Mouse (Mus musculus) left cerebral cortex, adult 11 months (tissue): ENCODE data around the gene Sema4d.

Experiments used
- DNase-seq: peaks from one replicate; pipeline ENCODE4 v3.0.0; 2022; ENCODE audit warnings: low spot score

Sema4d gene

DNA sequence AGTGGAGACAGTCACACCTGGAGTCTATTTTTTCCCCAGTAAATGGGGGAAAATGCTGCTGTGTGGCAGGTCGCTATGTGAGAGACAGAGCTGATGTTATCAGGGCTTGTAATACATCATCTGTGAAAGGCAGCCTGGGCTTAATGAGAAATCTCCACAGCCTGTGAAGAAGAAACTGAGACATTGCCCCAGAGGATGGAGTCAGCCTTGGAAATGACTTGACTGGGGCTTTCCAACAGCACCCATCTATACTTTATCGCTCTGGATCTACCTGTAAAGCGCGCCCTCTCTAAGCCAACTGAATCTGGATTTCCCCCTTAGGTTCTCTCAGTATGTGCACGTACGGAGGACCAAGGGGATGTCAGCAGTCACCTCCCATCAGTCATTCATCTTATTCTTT lies 21.1 kb upstream of the Sema4d start:
- DNase-seq = no peak

GRCm38 (mm10) chr13:51813621-51814615 lies 20.4 kb upstream of the Sema4d start:
- DNase-seq = no peak

DNA sequence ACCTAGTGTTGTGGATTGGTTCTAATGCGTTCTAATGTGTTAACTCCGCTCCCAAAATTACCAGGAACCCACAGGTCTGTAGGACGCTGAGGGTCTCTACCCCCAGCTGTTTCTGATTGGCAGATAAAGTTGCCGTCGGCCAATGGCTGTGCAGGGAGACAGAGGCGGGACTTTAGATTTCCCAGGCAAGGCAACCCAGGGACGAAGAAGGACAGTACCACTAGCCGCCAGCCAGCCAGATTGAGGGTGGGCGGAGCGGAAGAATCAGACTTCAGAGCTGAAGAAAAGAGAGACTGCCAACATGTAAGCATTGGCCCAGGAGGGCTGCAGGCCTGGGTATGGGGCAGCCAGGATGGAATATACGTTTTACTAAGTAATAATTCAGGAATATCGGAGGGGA lies 14.6 kb upstream of the Sema4d start:
- no peak for DNase-seq

DNA sequence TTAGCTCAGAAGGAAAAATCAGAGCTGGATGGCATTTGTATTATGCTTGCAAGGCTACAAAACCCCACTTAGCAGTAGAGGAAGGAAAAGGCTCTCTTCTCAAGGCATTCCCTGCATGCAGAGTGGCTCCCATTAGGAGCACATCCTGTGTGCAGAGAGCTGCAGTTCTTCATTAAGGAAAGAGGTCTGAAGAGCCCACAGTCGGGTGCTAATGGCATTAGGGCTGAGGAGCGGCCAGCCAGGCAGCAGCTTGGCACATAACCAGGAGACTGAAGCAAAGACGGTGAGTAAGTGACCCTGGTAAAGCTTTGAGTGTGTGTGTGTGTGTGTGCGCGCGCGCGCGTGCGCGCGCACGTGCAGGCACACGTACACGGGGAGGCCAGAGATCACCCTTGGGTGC lies 12.7 kb upstream of the Sema4d start:
- DNase-seq = no peak

DNA sequence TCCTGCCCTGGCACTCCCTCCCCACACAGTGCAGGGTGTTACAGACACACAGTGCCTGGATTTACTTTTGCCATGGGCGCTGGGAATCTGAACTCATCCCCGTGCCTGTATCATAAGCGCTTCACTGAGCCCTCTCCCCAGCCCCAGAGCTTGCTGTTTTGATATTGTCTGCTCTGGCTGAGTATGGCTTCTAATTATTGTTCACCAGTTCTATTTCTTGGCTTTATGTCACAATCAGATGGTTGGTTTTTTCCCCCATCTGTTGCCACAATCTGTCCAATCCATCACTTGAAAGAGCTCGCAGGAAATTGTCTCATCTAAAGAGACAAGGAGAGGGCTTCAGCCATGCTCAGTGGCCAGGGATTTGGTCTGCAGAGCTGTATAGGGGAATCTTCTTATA lies 12.1 kb upstream of the Sema4d start:
- DNase-seq = no peak

DNA sequence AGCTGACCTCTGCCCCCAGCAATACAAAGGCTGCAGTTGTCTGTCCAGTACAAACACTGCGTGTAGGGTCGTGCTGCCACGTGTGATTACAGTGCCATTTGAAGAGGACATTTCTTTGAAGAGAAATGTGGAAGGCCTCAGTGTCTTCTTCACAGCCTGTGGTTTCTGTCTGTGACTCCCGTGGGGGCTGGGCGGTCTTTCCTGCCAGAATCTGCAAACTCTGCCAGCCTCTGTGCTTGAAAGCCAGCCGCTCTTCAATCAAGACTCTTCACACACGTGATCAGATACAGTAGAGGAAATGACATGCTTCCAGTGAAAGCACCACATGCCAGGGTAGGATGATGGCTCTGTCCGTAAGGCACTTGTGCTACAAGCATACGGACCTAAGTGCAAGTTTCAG lies 7.4 kb upstream of the Sema4d start:
- no peak for DNase-seq

DNA sequence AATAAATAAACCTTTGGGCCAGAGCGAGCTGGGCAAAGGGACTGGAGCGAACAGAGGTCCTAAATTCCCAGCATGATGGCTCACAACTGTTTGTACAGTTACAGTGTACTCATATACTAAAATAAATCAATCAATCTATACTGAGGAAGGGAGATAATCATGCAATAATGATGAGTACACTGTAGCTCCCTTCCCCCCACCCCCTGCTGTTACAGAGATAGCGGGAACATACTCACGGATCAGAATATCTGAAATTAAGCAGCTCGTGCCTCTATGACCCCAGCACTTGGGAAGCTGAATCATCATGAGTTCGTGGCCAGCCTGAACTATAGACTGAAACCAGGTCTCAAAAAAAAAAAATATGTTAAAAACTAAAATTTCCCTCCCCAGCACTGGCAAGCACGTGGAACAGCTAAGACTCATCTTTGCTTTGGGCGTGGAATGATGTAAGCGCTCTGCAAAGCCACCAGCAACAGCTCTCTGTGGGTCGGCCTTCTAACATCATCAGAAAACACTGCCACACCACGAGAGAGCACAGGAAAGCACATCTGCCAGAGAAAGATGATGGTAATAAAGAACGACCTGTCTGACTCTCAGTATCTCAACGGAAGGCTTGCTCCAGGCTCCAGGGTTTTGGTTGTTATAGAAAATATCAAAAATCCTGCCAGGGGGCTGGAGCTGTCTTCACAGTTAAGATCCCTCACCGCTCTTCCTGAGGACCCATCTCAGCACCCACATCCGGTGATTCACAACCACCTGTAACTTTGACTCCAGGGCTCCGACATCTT lies 6.4 kb upstream of the Sema4d start:
- DNase-seq = no peak

GRCm38 (mm10) chr13:51797899-51798746 lies 4.6 kb upstream of the Sema4d start:
- no peak for DNase-seq

DNA sequence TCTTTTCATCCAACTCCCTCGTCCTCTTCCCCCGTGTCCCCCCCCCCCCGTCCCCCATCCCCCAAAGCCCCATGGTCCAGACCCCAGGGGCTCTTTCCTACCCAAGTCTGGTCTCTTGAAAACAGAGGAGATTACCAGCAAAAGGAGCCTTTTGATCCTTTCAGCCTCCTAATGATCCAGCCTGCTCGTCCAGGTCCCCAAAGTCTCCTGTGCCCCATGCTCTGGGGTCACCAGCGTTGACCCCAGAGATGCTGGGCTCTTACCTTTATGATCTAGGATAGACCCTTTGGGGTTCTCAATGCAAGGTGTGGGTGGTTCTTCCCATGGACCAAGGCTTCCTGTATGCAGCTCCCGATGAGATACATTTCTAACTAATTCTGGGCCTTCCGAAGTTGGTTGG lies 401 bp upstream of the Sema4d start:
- no peak for DNase-seq

DNA sequence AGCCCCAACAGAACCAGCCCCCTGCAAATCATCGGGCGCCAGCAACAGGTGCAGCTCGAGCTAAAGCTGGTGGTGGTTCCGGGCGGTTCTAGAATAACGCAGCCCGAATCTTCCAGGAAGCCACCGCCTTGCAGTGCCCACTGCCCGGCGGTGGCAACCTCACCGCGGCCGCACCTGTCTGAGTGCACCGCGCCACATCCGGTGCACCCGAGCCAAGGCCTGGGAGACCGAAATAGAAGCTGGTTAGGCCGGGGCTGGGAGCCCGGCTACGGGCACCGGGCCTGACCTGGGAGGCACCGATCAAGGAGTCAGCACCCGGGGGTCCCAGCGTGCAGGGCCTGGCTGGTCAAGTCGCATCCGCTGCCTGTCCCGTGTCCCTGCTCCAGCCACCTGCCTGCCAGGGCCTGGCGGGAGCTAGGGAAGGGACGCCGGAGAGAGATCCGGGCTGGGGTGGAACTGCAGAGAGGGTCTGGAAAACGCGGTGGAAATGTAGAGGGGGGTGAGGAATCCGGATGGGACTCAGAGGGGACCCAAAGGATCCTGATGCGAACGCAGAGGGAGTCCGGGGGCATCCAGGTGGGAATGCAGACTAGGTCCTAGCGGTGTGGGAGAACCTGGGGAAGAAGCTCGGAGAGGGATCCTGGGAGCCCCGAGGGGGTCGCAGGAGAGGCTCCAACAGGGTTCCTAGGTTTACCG lies 670 bp downstream of the Sema4d start:
- DNase-seq = no peak

DNA sequence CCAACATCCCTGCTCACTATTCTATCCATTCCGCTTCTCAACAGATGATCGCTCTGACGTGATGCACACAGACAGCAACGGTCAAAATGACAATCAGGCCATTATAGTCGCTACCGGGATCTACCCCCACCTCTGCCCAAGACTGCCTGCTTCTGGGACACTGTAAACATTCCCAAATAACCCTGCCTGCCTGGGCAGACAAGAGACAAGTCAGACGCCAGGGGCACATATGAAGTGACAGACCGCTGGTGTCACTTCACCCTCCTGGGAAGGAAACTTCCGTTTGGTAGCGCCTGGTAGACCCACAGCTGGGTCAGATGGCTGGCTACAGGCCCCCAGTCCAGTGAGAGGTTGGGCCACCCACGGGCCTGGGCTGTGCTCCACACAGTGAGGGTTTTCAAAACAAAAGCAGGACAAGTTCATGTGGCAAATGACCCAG lies 1.4 kb downstream of the Sema4d start:
- no peak for DNase-seq

GRCm38 (mm10) chr13:51791604-51792003 lies 1.9 kb downstream of the Sema4d start:
- DNase-seq = no peak

DNA sequence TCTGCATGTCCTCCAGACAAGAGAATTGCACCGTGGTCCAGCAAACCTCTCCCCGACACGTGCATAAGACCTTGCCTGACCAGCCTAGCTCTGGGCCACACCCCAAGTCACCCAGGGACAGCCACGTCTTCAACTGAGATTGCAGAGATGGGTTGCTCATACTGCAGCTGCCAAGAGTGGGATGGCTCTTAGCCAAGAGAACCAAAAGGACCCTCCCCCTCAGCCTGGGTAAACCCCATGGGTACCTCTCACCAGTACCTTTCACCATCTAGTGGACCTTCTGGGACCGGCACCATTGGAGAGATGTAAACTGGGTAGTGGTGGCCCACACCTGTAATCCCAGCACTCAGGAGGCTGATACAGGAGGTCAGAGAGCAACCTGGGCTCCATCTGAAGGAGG lies 2.8 kb downstream of the Sema4d start:
- no peak for DNase-seq

DNA sequence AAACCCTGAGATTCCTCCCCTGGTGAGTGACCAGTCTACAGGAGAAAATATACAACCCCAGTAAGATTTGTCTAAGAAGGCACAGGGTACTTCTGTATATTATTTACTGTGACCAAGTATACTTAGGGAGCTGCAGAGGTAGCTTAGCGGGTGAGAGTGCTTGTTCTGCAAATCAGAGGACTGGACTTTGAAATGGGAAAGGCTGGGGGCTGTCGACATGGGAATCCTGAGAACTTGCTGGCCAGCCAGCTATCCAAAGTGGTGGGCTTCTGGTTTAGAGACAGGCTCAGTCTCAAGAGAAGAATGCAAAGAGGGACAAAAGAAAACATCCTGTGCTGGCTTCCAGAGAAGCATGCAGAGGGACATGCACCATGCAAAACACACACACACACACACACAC lies 5.7 kb downstream of the Sema4d start:
- no peak for DNase-seq

- DNase-seq = no peak
Observed at GRCm38 (mm10) chr13:51786616-51787015, 6.9 kb downstream of the Sema4d start.

DNA sequence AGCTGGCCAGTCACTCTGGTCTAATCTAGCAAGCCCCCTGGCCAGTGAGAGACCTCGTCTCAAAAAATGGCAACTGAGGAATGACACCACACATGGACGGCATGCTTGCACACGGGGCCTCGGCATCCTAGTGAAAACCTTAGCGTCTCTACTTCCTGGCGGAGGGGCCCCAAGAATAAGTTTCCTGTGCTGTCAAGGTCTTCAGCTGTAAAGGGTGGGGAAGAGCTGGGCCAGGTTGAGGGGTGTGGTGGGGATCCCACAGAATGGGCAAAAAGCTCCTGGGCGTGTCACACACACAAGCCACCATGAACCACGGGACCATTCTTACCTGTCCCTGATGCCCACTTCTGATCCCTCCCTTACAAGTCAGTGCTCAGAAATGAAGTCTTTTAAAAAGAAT lies 9.1 kb downstream of the Sema4d start:
- DNase-seq = no peak

- no peak for DNase-seq
Observed at GRCm38 (mm10) chr13:51783857-51784256, 9.7 kb downstream of the Sema4d start.

DNA sequence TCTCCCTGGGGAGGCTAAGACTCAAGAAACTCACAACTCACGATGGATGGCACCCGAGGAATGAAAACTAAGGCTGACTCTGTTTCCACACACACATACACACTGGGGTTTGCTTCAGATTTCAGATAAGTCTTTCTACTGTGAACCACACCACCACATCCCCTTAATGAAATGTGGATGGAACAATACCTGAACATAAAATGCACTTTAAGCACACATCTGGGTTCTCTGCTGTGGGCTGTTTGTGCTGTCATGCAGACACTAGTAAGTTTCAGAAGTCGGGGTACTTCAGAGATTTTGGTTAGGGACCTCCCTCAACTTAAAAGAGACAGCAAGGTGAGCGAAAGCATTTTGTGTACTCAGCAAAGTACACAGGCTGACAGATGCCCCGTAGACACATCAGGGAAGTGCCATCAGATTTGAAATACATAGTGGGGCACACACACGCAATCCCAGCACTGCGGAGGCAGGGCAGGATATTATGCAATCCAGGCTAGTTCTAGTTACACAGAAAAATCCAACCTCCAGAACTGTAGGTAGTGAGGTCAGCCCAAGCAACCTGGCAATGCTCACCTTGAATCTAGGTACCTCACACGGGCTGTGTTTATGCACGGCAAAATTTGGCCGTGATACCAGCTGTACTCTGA lies 12.9 kb downstream of the Sema4d start:
- DNase-seq = no peak

GRCm38 (mm10) chr13:51778983-51779962 lies 14.3 kb downstream of the Sema4d start:
- no peak for DNase-seq
